Mouse (Mus musculus): ENCODE measurements around the gene Efna1. TPM values are rescaled to one million over a fixed set of nuclear protein-coding genes. Genes with fewer than 3 reads are reported as not detected.

Gene Efna1
- polyA plus RNA-seq, 1 experiment: 134 TPM

- 59% methylated on average over 4 of the region's 4 CpGs for WGBS
- H3K4me1 ChIP-seq (ENCODE audit: control insufficient read depth, insufficient read depth, low read length): peaks cover 13% of the 10 kb centered on the region; the same call in 1 of the 2 replicates
- DNase-seq: no peak
- no peak for TF ChIP-seq POLR2A (IDR thresholded peaks at IDR 0.05; ENCODE audit: borderline replicate concordance, extremely low read depth, low read depth, low read length)
- TF ChIP-seq CTCF (IDR thresholded peaks at IDR 0.05; ENCODE audit: insufficient read depth, low read length): no peak
- peak overlapping the region; percentile 59 for H3K4me3 ChIP-seq (replicated peaks; ENCODE audit: extremely low read depth, low read depth, low read length)
Measured at GRCm38 (mm10) chr3:89229276-89229675, 51.7 kb downstream of the Efna1 start.

GRCm38 (mm10) chr3:89228836-89229235 is 52.1 kb downstream of the Efna1 start, which contains the start of gene Muc1:
Gene Muc1, plus strand, starts transcription at chr3:89229057.
- TF ChIP-seq CTCF (IDR thresholded peaks at IDR 0.05; ENCODE audit: insufficient read depth, low read length) (no peak), POLR2A (IDR thresholded peaks at IDR 0.05; ENCODE audit: borderline replicate concordance, extremely low read depth, low read depth, low read length) (peak; percentile 97; the same call in 1 of the 2 replicates)
- Histone ChIP-seq H3K4me1 (ENCODE audit: control insufficient read depth, insufficient read depth, low read length) (peaks cover 10% of the 10 kb centered on the region; the same call in 1 of the 2 replicates), H3K4me3 (replicated peaks; ENCODE audit: extremely low read depth, low read depth, low read length) (peak within 1 kb of the TSS; percentile 59)
- WGBS: 38% methylated on average over 10 of the region's 10 CpGs
- DNase-seq: peak; percentile 71

GRCm38 (mm10) chr3:89228180-89228549 is 52.8 kb downstream of the Efna1 start:
- DNase-seq: peak; percentile 92
- TF ChIP-seq POLR2A (IDR thresholded peaks at IDR 0.05; ENCODE audit: borderline replicate concordance, extremely low read depth, low read depth, low read length) (peak; percentile 52; the same call in 1 of the 2 replicates), CTCF (IDR thresholded peaks at IDR 0.05; ENCODE audit: insufficient read depth, low read length) (peak; percentile 76)
- WGBS: under 1% methylated on average over 20 of the region's 20 CpGs
- Histone ChIP-seq H3K4me3 (replicated peaks; ENCODE audit: extremely low read depth, low read depth, low read length) (peak overlapping the region; percentile 59), H3K4me1 (ENCODE audit: control insufficient read depth, insufficient read depth, low read length) (peaks cover 4% of the 10 kb centered on the region; the same call in 1 of the 2 replicates)

GRCm38 (mm10) chr3:89227307-89228179 is 53.4 kb downstream of the Efna1 start:
- 6% methylated on average over 41 of the region's 41 CpGs for WGBS
- TF ChIP-seq POLR2A (IDR thresholded peaks at IDR 0.05; ENCODE audit: borderline replicate concordance, extremely low read depth, low read depth, low read length): peak; percentile 69; the same call in 1 of the 2 replicates
- no peak for TF ChIP-seq CTCF (IDR thresholded peaks at IDR 0.05; ENCODE audit: insufficient read depth, low read length)
- DNase-seq: peak; percentile 91
- peak overlapping the region; percentile 55 for H3K4me3 ChIP-seq (replicated peaks; ENCODE audit: extremely low read depth, low read depth, low read length)
- peaks cover 4% of the 10 kb centered on the region; the same call in 1 of the 2 replicates for H3K4me1 ChIP-seq (ENCODE audit: control insufficient read depth, insufficient read depth, low read length)

- peak; percentile 20 for DNase-seq
- TF ChIP-seq CTCF (IDR thresholded peaks at IDR 0.05; ENCODE audit: insufficient read depth, low read length) (no peak), POLR2A (IDR thresholded peaks at IDR 0.05; ENCODE audit: borderline replicate concordance, extremely low read depth, low read depth, low read length) (no peak)
- WGBS: 7% methylated on average over 19 of the region's 21 CpGs
- H3K4me3 ChIP-seq (replicated peaks; ENCODE audit: extremely low read depth, low read depth, low read length): peak within 1 kb of the TSS; percentile 55
- peaks cover 4% of the 10 kb centered on the region; the same call in 1 of the 2 replicates for H3K4me1 ChIP-seq (ENCODE audit: control insufficient read depth, insufficient read depth, low read length)
Measured at GRCm38 (mm10) chr3:89226900-89227299, 54.0 kb downstream of the Efna1 start, which contains the start of gene Mtx1. Gene Mtx1, minus strand, starts transcription at chr3:89227088.

DNA sequence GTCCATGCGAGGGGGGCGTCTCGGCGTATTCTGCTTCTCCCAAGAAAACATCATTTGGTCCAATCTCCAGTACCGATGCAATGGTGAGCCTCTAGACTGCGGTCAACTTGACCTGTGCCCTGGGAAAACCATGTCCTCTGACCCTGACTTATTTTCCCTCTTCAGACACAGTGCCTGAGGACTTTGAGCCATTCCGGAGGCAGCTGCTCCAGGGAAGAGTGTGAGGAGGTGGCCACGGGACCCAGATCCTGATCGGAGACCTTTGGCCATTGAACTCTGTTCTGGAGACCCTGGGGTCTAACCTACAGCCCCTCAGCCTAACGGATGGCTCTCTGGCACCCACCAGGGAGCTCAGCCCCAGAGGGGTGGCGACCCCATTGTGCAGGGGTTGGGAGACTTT is 54.6 kb downstream of the Efna1 start:
- 59% methylated on average over 11 of the region's 11 CpGs for WGBS
- TF ChIP-seq POLR2A (IDR thresholded peaks at IDR 0.05; ENCODE audit: borderline replicate concordance, extremely low read depth, low read depth, low read length) (no peak), CTCF (IDR thresholded peaks at IDR 0.05; ENCODE audit: insufficient read depth, low read length) (no peak)
- Histone ChIP-seq H3K4me3 (replicated peaks; ENCODE audit: extremely low read depth, low read depth, low read length) (no peak overlapping the region), H3K4me1 (ENCODE audit: control insufficient read depth, insufficient read depth, low read length) (peaks cover 4% of the 10 kb centered on the region; the same call in 1 of the 2 replicates)
- DNase-seq: no peak

- 54% methylated on average over 4 of the region's 4 CpGs for WGBS
- Histone ChIP-seq H3K4me3 (replicated peaks; ENCODE audit: extremely low read depth, low read depth, low read length) (no peak overlapping the region), H3K4me1 (ENCODE audit: control insufficient read depth, insufficient read depth, low read length) (peaks cover 4% of the 10 kb centered on the region; the same call in 1 of the 2 replicates)
- no peak for TF ChIP-seq CTCF (IDR thresholded peaks at IDR 0.05; ENCODE audit: insufficient read depth, low read length)
- no peak for TF ChIP-seq POLR2A (IDR thresholded peaks at IDR 0.05; ENCODE audit: borderline replicate concordance, extremely low read depth, low read depth, low read length)
- DNase-seq: no peak
Measured at GRCm38 (mm10) chr3:89225918-89226317, 55.0 kb downstream of the Efna1 start.

DNA sequence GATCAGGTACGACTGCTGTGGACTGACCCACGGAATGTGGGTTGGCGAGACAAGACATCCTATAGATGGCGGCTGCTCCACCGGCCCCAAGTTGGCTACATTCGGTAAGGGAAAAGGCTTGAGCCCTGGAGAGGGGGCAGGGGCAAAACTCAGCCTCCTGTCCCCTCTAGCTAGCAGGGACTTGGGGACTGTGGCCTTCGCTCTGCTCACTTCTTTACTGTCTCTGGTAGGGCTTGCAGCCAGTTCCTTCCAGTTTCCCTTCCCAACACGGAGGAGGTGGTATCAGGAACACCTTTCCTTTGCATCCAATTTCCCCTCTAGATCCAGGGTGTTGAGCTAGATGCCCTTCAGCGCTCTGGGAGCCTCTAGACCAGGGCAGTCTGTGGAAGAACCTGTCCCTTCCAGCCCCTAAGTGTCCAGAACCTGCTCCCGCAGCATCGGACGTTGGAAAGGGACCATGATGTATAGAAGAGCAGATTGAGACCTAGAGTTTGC is 55.6 kb downstream of the Efna1 start:
- WGBS: 65% methylated on average over 12 of the region's 12 CpGs
- no peak overlapping the region for H3K4me3 ChIP-seq (replicated peaks; ENCODE audit: extremely low read depth, low read depth, low read length)
- TF ChIP-seq POLR2A (IDR thresholded peaks at IDR 0.05; ENCODE audit: borderline replicate concordance, extremely low read depth, low read depth, low read length) (no peak), CTCF (IDR thresholded peaks at IDR 0.05; ENCODE audit: insufficient read depth, low read length) (no peak)
- DNase-seq: no peak
- peaks cover 4% of the 10 kb centered on the region; the same call in 1 of the 2 replicates for H3K4me1 ChIP-seq (ENCODE audit: control insufficient read depth, insufficient read depth, low read length)

DNA sequence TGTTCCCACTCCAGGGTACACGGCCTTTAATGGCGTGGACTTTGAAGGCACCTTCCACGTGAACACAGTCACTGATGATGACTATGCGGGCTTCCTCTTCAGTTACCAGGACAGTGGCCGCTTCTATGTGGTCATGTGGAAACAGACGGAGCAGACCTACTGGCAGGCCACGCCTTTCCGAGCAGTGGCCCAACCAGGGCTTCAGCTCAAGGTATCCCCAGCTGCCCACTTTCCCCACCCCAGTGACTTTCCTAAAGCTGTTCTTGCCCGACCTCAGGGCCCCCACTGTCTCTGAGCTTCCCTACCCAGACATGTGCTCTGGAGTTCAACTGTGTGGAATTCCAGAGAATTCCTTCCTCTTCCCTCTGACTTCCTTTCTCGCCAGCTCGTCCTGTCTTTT is 56.1 kb downstream of the Efna1 start:
- Histone ChIP-seq H3K4me1 (ENCODE audit: control insufficient read depth, insufficient read depth, low read length) (peaks cover 4% of the 10 kb centered on the region; the same call in 1 of the 2 replicates), H3K4me3 (replicated peaks; ENCODE audit: extremely low read depth, low read depth, low read length) (no peak overlapping the region)
- WGBS: 61% methylated on average over 11 of the region's 11 CpGs
- TF ChIP-seq CTCF (IDR thresholded peaks at IDR 0.05; ENCODE audit: insufficient read depth, low read length): no peak
- no peak for DNase-seq

Other genes with a start within 250 kb of the Efna1 start
- gene Rusc1, start 187.8 kb downstream of the Efna1 start, polyA plus RNA-seq (2012; rRNA removed): 56.3 and 61.3 TPM in 2 replicates
- gene Gm43738, start 180.0 kb downstream of the Efna1 start, polyA plus RNA-seq (2012; rRNA removed): not detected in 2 replicates
- gene Fdps, start 179.2 kb downstream of the Efna1 start, polyA plus RNA-seq (2012; rRNA removed): 81.2 and 128 TPM in 2 replicates
- 0.94 and 1.1 TPM in 2 replicates for gene Pklr, start 145.0 kb downstream of the Efna1 start, polyA plus RNA-seq (2012; rRNA removed)
- 0.33 and 0.67 TPM in 2 replicates for gene Hcn3, start 120.9 kb downstream of the Efna1 start, polyA plus RNA-seq (2012; rRNA removed)
- gene Clk2, start 116.3 kb downstream of the Efna1 start, polyA plus RNA-seq (2012; rRNA removed): 55.4 and 67.8 TPM in 2 replicates
- gene Scamp3, start 103.7 kb downstream of the Efna1 start, polyA plus RNA-seq (2012; rRNA removed): 123 and 127 TPM in 2 replicates
- gene Fam189b, start 98.0 kb downstream of the Efna1 start, polyA plus RNA-seq (2012; rRNA removed): 36.7 and 39.0 TPM in 2 replicates
- gene Gba, start 78.2 kb downstream of the Efna1 start, polyA plus RNA-seq (2012; rRNA removed): 56.4 and 94.2 TPM in 2 replicates
- gene Thbs3, start 66.0 kb downstream of the Efna1 start, polyA plus RNA-seq (2012; rRNA removed): 134 and 139 TPM in 2 replicates
- gene Mtx1, start 54.1 kb downstream of the Efna1 start, polyA plus RNA-seq (2012; rRNA removed): 107 and 110 TPM in 2 replicates
- gene Muc1, start 52.1 kb downstream of the Efna1 start, polyA plus RNA-seq (2012; rRNA removed): 294 and 354 TPM in 2 replicates
- 189 and 252 TPM in 2 replicates for gene Krtcap2, start 35.2 kb downstream of the Efna1 start, polyA plus RNA-seq (2012; rRNA removed)
- gene Trim46, start 34.8 kb downstream of the Efna1 start, polyA plus RNA-seq (2012; rRNA removed): 11.0 and 11.8 TPM in 2 replicates
- 411 and 476 TPM in 2 replicates for gene Dpm3, start 21.8 kb downstream of the Efna1 start, polyA plus RNA-seq (2012; rRNA removed)
- 228 and 297 TPM in 2 replicates for gene Slc50a1, start 10.6 kb downstream of the Efna1 start, polyA plus RNA-seq (2012; rRNA removed)
- gene Efna3, start 41.8 kb upstream of the Efna1 start, polyA plus RNA-seq (2012; rRNA removed): 4.1 and 20.3 TPM in 2 replicates
- 7.3 and 9.3 TPM in 2 replicates for gene Efna4, start 56.9 kb upstream of the Efna1 start, polyA plus RNA-seq (2012; rRNA removed)
- gene Adam15, start 68.9 kb upstream of the Efna1 start, polyA plus RNA-seq (2012; rRNA removed): 190 and 225 TPM in 2 replicates
- gene Dcst2, start 80.8 kb upstream of the Efna1 start, polyA plus RNA-seq (2012; rRNA removed): 0.28 and 0.31 TPM in 2 replicates
- gene Dcst1, start 84.1 kb upstream of the Efna1 start, polyA plus RNA-seq (2012; rRNA removed): 0.06 TPM in 1 of 2 replicates, not detected in the other
- 63.0 and 64.0 TPM in 2 replicates for gene Zbtb7b, start 113.6 kb upstream of the Efna1 start, polyA plus RNA-seq (2012; rRNA removed)
- 0.45 and 1.5 TPM in 2 replicates for gene Lenep, start 121.7 kb upstream of the Efna1 start, polyA plus RNA-seq (2012; rRNA removed)
- 22.9 and 26.6 TPM in 2 replicates for gene Flad1, start 130.7 kb upstream of the Efna1 start, polyA plus RNA-seq (2012; rRNA removed)
- 6.7 and 11.7 TPM in 2 replicates for gene Cks1b, start 137.2 kb upstream of the Efna1 start, polyA plus RNA-seq (2012; rRNA removed)
- 69.8 and 84.6 TPM in 2 replicates for gene Shc1, start 137.3 kb upstream of the Efna1 start, polyA plus RNA-seq (2012; rRNA removed)
- 60.6 and 138 TPM in 2 replicates for gene Pygo2, start 149.1 kb upstream of the Efna1 start, polyA plus RNA-seq (2012; rRNA removed)
- gene Pbxip1, start 155.6 kb upstream of the Efna1 start, polyA plus RNA-seq (2012; rRNA removed): 66.2 and 78.1 TPM in 2 replicates
- gene Pmvk, start 173.4 kb upstream of the Efna1 start, polyA plus RNA-seq (2012; rRNA removed): 35.3 and 52.1 TPM in 2 replicates
- 6.8 and 7.1 TPM in 2 replicates for gene Kcnn3, start 239.0 kb upstream of the Efna1 start, polyA plus RNA-seq (2012; rRNA removed)